Mouse (Mus musculus): ENCODE measurements around the gene Runx1. TPM values are rescaled to one million over a fixed set of nuclear protein-coding genes. Genes with fewer than 3 reads are reported as not detected.
A peak's percentile ranks its signal among the peaks of the same experiment; 100 is the strongest.

Gene Runx1
- polyA plus RNA-seq, 1 experiment, result 0.48 TPM

GRCm38 (mm10) chr16:92698612-92698998 is 127.3 kb downstream of the Runx1 start:
- no peak overlapping the region; the same call in 1 of the 2 replicates for H3K4me3 ChIP-seq (ENCODE audit: insufficient read depth, low read length)
- TF ChIP-seq POLR2A (IDR thresholded peaks at IDR 0.05; ENCODE audit: extremely low read depth, insufficient read depth, low read length), result no peak
- TF ChIP-seq CTCF (IDR thresholded peaks at IDR 0.05; ENCODE audit: extremely low read depth, insufficient read depth, low read length), result peak; percentile 64

DNA sequence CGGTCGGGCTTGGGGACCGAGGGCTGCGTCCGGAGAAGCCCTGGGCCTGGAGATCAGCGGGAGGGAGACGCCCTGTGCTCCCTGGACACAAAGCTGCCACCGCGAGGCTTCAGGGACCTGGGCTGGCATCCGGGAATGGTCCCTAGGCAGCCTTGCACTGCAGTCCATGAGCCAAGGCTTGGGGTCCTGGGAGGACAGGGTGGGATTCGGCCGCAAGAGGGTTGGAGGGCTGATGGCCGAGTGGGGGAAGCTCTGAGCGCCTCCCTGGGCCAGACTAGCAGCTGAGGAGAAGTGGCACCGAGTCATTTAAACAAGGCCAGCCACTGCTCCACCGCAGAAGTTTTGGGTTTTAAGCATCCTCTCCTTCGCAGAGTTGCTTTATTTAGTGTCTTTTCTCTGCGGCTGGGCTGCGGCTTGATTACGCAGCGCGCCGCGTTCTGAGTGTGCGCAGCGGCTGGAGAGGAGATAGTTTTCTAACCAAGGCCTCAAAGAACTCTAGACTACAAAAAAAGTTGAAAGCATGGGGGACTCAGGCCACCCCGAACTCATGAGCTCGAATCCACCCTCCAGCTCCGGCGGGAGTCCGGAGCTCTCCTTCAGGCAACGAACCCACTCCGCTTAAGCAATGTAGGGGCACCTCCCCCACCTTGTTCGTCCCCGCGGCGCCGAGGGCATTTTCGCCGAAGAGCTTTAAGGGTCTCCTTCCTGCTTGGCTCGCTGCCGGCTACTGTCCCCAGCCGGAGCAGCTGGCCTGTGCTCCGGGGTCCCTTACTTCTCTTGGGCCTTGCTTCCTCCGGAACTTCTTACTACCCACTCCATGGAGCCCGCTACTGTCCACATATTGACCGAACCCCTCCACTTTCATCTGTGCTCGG is 128.0 kb downstream of the Runx1 start:
- peak overlapping the region; percentile 32; the same call in 1 of the 2 replicates for H3K4me3 ChIP-seq (ENCODE audit: insufficient read depth, low read length)

More at GRCm38 (mm10) chr16:92698612-92698998, 127.3 kb downstream of the Runx1 start:
- Histone ChIP-seq H3K4me1 (ENCODE audit: control insufficient read depth, insufficient read depth, low read length) (no peaks in the 10 kb centered on the region), H3K27ac (ENCODE audit: insufficient read depth, low read length) (no peak overlapping the region)

DNA sequence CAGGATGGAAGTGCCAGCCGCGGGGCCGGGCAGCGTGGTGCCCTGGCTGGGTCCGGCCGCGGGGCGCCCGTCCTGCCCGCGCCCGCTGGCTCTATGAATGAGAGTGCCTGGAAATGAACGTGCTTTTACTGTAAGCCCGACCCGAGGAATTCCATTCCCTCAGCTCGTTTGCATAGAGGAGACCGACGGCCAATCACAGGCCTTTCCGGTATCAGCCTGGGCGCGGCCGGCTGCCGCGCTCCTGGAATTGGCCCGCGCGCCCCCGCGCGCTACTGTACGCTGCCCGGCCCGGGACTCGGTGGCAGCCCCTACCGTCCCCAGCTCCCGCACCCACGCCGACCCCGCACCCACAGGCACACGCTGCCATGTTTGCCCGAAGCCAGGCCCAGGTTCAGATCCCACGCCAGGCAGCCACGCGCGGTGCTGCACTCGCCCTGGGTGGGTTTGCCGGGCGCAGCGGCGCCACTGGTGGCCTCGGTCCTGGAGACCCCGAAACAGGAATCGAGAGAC is 128.7 kb downstream of the Runx1 start:
- Histone ChIP-seq H3K4me3 (ENCODE audit: insufficient read depth, low read length) (peak overlapping the region; percentile 32), H3K27ac (ENCODE audit: insufficient read depth, low read length) (0 out of 2 replicates have a peak overlapping the region, but pooled peaks have one; percentile 37), H3K4me1 (ENCODE audit: control insufficient read depth, insufficient read depth, low read length) (no peaks in the 10 kb centered on the region)
- TF ChIP-seq POLR2A (IDR thresholded peaks at IDR 0.05; ENCODE audit: extremely low read depth, insufficient read depth, low read length), result no peak
- TF ChIP-seq CTCF (IDR thresholded peaks at IDR 0.05; ENCODE audit: extremely low read depth, insufficient read depth, low read length), result no peak

More for the DNA sequence above, 128.0 kb downstream of the Runx1 start:
- TF ChIP-seq CTCF (IDR thresholded peaks at IDR 0.05; ENCODE audit: extremely low read depth, insufficient read depth, low read length) (no peak), POLR2A (IDR thresholded peaks at IDR 0.05; ENCODE audit: extremely low read depth, insufficient read depth, low read length) (no peak)
- no peaks in the 10 kb centered on the region for H3K4me1 ChIP-seq (ENCODE audit: control insufficient read depth, insufficient read depth, low read length)
- H3K27ac ChIP-seq (ENCODE audit: insufficient read depth, low read length), result 0 out of 2 replicates have a peak overlapping the region, but pooled peaks have one; percentile 37

DNA sequence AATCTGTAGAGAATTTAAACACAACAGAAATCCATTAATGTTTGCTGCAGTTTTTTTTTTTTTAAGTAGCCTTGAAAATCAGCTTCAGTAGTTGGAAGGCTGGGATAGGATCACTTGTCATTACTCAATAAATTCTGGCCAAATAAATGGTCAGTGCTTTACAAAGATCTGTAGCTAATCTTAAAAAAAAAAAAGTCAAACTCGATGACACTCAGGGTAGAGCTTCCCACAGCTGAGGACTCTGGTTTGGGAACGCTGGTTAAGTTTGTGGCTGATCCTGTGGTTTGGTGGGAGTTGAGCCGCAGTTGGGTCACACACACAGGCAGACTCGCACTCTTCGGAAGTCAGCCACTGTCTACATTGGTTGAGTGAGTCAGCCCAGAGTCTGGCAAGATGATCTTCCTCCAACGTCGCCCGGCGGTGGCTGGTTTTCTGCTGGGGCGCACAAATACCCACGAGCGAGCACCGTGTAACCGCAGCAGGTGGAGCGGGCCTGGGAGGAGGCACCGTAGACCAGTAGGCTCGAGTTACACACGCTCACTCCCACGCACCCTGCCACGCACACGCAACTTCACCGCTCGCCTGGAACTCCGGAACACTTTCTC is 129.4 kb downstream of the Runx1 start:
- TF ChIP-seq POLR2A (IDR thresholded peaks at IDR 0.05; ENCODE audit: extremely low read depth, insufficient read depth, low read length) (no peak), CTCF (IDR thresholded peaks at IDR 0.05; ENCODE audit: extremely low read depth, insufficient read depth, low read length) (no peak)
- Histone ChIP-seq H3K4me3 (ENCODE audit: insufficient read depth, low read length) (peak overlapping the region; percentile 32; the same call in 1 of the 2 replicates), H3K27ac (ENCODE audit: insufficient read depth, low read length) (no peak overlapping the region), H3K4me1 (ENCODE audit: control insufficient read depth, insufficient read depth, low read length) (no peaks in the 10 kb centered on the region)

- TF ChIP-seq CTCF (IDR thresholded peaks at IDR 0.05; ENCODE audit: extremely low read depth, insufficient read depth, low read length), result no peak
- TF ChIP-seq POLR2A (IDR thresholded peaks at IDR 0.05; ENCODE audit: extremely low read depth, insufficient read depth, low read length), result no peak
- H3K4me3 ChIP-seq (ENCODE audit: insufficient read depth, low read length), result no peak overlapping the region
- H3K27ac ChIP-seq (ENCODE audit: insufficient read depth, low read length), result no peak overlapping the region
- no peaks in the 10 kb centered on the region for H3K4me1 ChIP-seq (ENCODE audit: control insufficient read depth, insufficient read depth, low read length)
Measured at GRCm38 (mm10) chr16:92695981-92696380, 130.0 kb downstream of the Runx1 start.

DNA sequence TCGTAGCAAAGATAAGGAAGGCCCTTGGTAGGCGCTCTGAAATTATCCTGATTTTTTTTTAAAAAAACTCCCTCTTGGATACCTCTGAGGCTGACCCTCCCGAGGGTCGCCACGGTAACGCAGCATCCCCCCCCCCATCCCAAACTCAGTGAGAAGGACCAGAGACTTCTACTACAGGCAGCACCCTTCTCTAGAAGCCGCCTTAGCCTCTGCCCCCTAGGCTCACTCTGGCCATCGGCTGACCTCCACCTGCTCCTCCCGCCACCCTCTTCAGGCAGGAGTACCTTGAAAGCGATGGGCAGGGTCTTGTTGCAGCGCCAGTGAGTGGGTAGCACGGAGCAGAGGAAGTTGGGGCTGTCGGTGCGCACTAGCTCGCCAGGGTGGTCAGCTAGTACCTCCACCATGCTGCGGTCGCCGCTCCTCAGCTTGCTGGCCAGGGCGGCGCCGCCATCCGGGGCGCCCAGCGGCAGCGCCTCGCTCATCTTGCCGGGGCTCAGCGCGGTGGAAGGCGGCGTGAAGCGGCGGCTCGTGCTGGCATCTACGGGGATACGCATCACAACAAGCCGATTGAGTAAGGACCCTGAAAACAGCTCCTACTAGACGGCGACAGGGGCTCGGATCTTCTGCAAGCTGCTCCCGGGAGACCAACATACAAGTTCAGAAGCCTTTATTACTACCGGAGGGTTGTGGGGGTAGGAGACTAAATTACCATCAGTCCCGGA is 130.6 kb downstream of the Runx1 start:
- Histone ChIP-seq H3K4me1 (ENCODE audit: control insufficient read depth, insufficient read depth, low read length) (no peaks in the 10 kb centered on the region), H3K27ac (ENCODE audit: insufficient read depth, low read length) (no peak overlapping the region), H3K4me3 (ENCODE audit: insufficient read depth, low read length) (no peak overlapping the region; the same call in 1 of the 2 replicates)
- TF ChIP-seq POLR2A (IDR thresholded peaks at IDR 0.05; ENCODE audit: extremely low read depth, insufficient read depth, low read length) (no peak), CTCF (IDR thresholded peaks at IDR 0.05; ENCODE audit: extremely low read depth, insufficient read depth, low read length) (no peak)

GRCm38 (mm10) chr16:92694496-92695106 is 131.3 kb downstream of the Runx1 start:
- no peak for TF ChIP-seq CTCF (IDR thresholded peaks at IDR 0.05; ENCODE audit: extremely low read depth, insufficient read depth, low read length)
- no peak for TF ChIP-seq POLR2A (IDR thresholded peaks at IDR 0.05; ENCODE audit: extremely low read depth, insufficient read depth, low read length)
- no peaks in the 10 kb centered on the region for H3K4me1 ChIP-seq (ENCODE audit: control insufficient read depth, insufficient read depth, low read length)
- H3K27ac ChIP-seq (ENCODE audit: insufficient read depth, low read length), result no peak overlapping the region
- no peak overlapping the region for H3K4me3 ChIP-seq (ENCODE audit: insufficient read depth, low read length)

GRCm38 (mm10) chr16:92690759-92691158 is 135.2 kb downstream of the Runx1 start:
- H3K4me3 ChIP-seq (ENCODE audit: insufficient read depth, low read length), result no peak overlapping the region
- H3K27ac ChIP-seq (ENCODE audit: insufficient read depth, low read length), result no peak overlapping the region
- no peak for TF ChIP-seq POLR2A (IDR thresholded peaks at IDR 0.05; ENCODE audit: extremely low read depth, insufficient read depth, low read length)
- H3K4me1 ChIP-seq (ENCODE audit: control insufficient read depth, insufficient read depth, low read length), result no peaks in the 10 kb centered on the region

DNA sequence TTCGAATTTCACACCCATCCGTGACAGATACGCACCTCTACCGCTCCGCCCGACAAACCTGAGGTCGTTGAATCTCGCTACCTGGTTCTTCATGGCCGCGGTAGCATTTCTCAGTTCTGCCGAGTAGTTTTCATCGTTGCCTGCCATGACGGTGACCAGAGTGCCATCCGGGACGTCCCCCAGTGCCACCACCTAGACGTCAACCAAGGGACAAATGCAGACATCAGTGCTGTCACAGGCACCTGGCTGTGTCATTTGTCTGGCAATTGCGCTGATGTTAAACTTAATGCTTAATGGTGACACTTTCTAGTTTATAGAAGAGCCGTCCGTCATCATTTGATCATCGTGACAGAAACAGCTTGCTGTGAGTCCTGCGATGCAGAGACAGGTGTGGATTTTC is 137.0 kb downstream of the Runx1 start:
- Histone ChIP-seq H3K27ac (ENCODE audit: insufficient read depth, low read length) (no peak overlapping the region), H3K4me1 (ENCODE audit: control insufficient read depth, insufficient read depth, low read length) (no peaks in the 10 kb centered on the region), H3K4me3 (ENCODE audit: insufficient read depth, low read length) (no peak overlapping the region)
- TF ChIP-seq POLR2A (IDR thresholded peaks at IDR 0.05; ENCODE audit: extremely low read depth, insufficient read depth, low read length) (no peak), CTCF (IDR thresholded peaks at IDR 0.05; ENCODE audit: extremely low read depth, insufficient read depth, low read length) (no peak)

Measured in cortical plate, adult 2 months (tissue).